Mouse (Mus musculus) ES-E14 (cell line): ENCODE results near the gene Rpl11.

Experiments used
- MAFK ChIP-seq: IDR thresholded peaks from 2 replicates; pipeline ENCODE4 v1.6.1; 2014; ENCODE audit warnings: mild to moderate bottlenecking, low read depth, low read length, inconsistent platforms; ENCODE audit not compliant: insufficient read depth
- ZC3H11A ChIP-seq: IDR thresholded peaks from 2 replicates; pipeline ENCODE4 v1.6.1; 2012; ENCODE audit warnings: low read depth, mild to moderate bottlenecking, inconsistent platforms, low read length, borderline replicate concordance
- ZNF384 ChIP-seq: IDR thresholded peaks from 2 replicates; pipeline ENCODE4 v1.6.1; 2012; ENCODE audit warnings: low read depth, low read length, inconsistent platforms

- TF ChIP-seq ZC3H11A (no peak), MAFK (no peak), ZNF384 (no peak)
These were observed 17.4 kb upstream of the Rpl11 start for GRCm38 (mm10) chr4:136070592-136070991.
